Mouse (Mus musculus): ENCODE measurements around the gene Itga11. TPM values are rescaled to one million over a fixed set of nuclear protein-coding genes. Genes with fewer than 3 reads are reported as not detected.

The Itga11 gene
- not detected for total RNA-seq (2023)

DNA sequence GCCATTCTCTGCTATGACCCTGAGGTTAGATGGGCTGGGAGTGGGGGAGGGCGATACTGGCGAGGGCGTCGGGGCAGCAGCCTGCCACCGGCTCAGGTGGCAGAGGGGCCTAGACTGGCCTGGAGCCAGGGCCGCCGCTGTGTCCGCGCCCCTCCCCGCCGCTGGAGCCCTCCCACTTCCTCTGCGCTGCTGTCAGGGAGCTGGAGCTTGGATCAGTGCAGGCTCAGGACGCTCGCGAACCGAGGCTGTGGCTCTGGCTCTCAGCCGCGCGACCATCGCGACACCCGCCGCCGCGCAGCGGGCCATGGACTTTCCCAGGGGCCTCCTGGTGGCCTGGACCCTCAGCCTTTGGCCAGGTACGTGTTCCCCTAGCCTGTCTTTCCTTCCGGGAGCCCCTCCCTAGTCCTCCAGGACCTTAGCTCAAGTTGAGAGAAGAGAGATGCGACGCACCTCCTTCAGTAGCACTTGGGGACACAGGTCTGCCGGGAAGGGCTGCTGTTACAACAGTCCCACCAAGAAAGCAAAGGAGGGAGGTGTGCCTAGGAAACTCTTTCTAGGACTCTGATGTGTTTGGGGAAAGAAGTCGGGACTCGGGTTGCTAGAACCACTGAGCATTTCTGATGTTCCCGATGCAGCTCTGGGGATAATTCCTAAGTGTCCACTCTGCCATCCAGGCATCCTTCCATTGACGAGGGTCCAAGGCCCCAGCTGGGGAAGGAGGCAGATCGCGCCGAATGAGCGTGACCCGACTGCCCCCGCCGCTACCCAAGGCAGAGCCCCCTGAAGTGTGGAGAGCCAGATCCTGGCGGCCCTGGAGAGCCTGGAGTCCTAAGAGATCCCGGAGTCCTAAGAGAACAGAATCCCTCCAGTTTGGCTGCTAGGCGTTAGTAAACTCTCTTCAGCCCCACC is at the start of gene Itga11:
Gene Itga11, plus strand, starts transcription at position 186 of the 909 bp plus-strand sequence.

DNA sequence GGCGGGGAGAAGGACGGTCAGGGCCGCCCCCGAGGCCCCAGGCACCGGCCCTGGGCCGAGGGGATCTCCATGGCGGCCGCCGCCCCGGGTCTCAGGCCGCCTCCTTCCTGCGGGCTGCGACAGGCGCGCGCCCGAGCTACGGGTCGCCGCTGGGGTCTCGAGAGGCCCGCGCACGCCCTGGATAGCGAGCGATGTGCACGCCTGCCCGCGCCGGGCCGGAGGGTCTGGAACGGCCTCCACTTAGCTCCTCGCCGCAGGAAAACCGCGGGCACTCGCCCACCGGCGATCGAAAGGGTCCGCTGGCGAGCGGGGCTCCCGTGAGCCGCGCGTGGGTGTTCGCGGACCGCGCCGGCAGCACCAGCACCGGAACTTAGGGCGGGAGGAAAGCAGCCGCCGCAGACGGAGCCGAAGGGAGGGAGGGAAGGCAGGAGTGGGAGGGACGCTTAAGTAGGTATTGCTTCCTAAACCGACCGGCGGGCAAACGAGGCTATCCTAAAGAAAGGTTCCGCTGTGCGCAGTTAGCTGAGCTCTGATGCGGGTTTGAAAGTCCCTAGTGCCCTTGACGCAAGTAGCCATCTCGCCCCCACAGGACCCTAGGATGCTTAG is 134.0 kb downstream of the Itga11 start, which contains the start of gene Fem1b:
Gene Fem1b, minus strand, starts transcription at position 419 of the 606 bp plus-strand sequence.

Other genes starting within 250 kb of the Itga11 start
- 0.40 TPM for gene Coro2b, start 140.8 kb upstream of the Itga11 start, total RNA-seq (2023)
- gene Fem1b, start 134.1 kb downstream of the Itga11 start, total RNA-seq (2023) = 15.2 TPM
- 16.4 TPM for gene Cln6, start 161.0 kb downstream of the Itga11 start, total RNA-seq (2023)
- not detected for gene Calml4, start 180.3 kb downstream of the Itga11 start, total RNA-seq (2023)

All from CD8-positive naive resting alpha-beta T cell, adult 57 days (primary cell).